In the genomic region with DNA sequence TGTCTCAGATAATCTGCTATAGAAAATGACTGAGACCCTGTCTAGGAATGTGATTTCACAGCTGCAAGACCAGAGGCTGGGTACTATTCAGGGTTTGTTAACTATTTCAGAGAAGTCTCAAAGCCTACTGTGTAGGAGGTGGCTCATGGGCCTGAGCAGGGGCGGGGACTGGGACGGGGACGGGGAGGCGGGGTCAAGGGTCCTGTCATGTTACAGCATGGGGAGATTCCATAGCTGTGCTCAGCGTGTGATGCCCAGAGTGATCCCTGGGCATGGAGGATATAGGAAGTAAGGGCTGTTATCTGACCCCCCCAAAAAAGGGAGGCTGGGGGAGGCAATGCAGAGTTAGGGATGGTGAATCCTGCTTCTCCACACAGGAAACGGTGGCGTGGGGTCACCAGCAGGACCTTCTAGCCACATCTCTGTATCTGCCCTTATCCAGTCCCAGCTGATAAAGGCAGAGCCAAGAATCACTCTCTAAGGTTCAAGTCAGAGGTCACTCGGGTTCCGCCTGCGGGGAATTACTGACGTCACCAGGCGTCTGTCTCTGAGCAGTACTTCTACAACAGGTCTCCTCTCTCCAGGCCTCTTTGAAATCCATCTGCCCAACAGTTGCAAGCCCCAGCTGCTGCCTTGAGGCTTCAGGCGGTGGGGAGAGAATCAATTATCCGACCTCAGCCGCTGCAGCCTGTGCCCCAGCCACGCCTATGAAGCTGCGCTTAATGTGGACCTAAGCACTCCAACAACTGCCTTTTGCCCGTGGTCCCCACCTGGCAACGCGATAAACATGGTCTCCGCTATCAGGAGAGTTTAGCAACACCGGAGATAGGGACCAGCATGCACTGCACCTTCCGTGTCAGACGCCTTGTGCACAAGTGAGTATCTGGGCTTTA, we compare ENCODE assay signal across 8 mouse cellular contexts. TPM values are rescaled to one million over a fixed set of nuclear protein-coding genes. Genes with fewer than 3 reads are reported as not detected.
A peak's percentile ranks its signal among the peaks of the same experiment; 100 is the strongest.
DNase-seq lines count a peak whose midpoint lies in the region; ATAC-seq and TF ChIP-seq lines count a peak whose summit lies in the region.

No protein-coding gene starts in this region.

- no peak for ATAC-seq in forebrain, embryonic 15.5 days (replicated peaks)
- ATAC-seq in embryonic facial prominence, embryonic 13.5 days (ENCODE audit: insufficient number of reproducible peaks, insufficient read depth, low FRiP score, low TSS enrichment, low read depth), result no peak
- peak; percentile 36; the same call in 1 of the 2 replicates for ATAC-seq in kidney, embryonic 14.5 days (ENCODE audit: low FRiP score, low TSS enrichment)

- WGBS in forebrain, embryonic 10.5 days, result 34% methylated on average over 24 of the region's 24 CpGs
- WGBS in forebrain, embryonic 15.5 days, result 45% methylated on average over 24 of the region's 24 CpGs
- WGBS in embryonic facial prominence, embryonic 13.5 days, result 14% methylated on average over 24 of the region's 24 CpGs
- WGBS in kidney, embryonic 14.5 days, result 22% methylated on average over 24 of the region's 24 CpGs

- no peaks in the 10 kb centered on the region for H3K9me3 ChIP-seq in forebrain, embryonic 10.5 days
- H3K9me3 ChIP-seq in forebrain, embryonic 15.5 days, result no peaks in the 10 kb centered on the region
- no peaks in the 10 kb centered on the region for H3K9me3 ChIP-seq in embryonic facial prominence, embryonic 13.5 days
- no peaks in the 10 kb centered on the region for H3K9me3 ChIP-seq in kidney, embryonic 14.5 days (ENCODE audit: control insufficient read depth, low read length)

- TF ChIP-seq CTCF in layer of hippocampus, adult 2 months (conservative IDR thresholded peaks at IDR 0.05), result no peak

- H3K27me3 ChIP-seq in forebrain, embryonic 10.5 days (ENCODE audit: poor library complexity, severe bottlenecking), result no peaks in the 10 kb centered on the region
- no peaks in the 10 kb centered on the region for H3K27me3 ChIP-seq in forebrain, embryonic 15.5 days
- no peaks in the 10 kb centered on the region for H3K27me3 ChIP-seq in embryonic facial prominence, embryonic 13.5 days
- no peaks in the 10 kb centered on the region for H3K27me3 ChIP-seq in kidney, embryonic 14.5 days (ENCODE audit: control insufficient read depth, insufficient read depth, low read length)

- H3K4me1 ChIP-seq in forebrain, embryonic 10.5 days, result peaks cover 47% of the 10 kb centered on the region
- peaks cover 22% of the 10 kb centered on the region for H3K4me1 ChIP-seq in forebrain, embryonic 15.5 days
- H3K4me1 ChIP-seq in embryonic facial prominence, embryonic 13.5 days, result peaks cover 39% of the 10 kb centered on the region
- peaks cover 34% of the 10 kb centered on the region for H3K4me1 ChIP-seq in kidney, embryonic 14.5 days (ENCODE audit: control insufficient read depth, insufficient read depth, low read length)

- no peaks in the 10 kb centered on the region for H3K36me3 ChIP-seq in forebrain, embryonic 10.5 days (replicated peaks)
- H3K36me3 ChIP-seq in forebrain, embryonic 15.5 days, result no peaks in the 10 kb centered on the region
- H3K36me3 ChIP-seq in embryonic facial prominence, embryonic 13.5 days, result no peaks in the 10 kb centered on the region
- H3K36me3 ChIP-seq in kidney, embryonic 14.5 days (ENCODE audit: control insufficient read depth, insufficient read depth, low read length), result no peaks in the 10 kb centered on the region

- peak; percentile 56 for DNase-seq in forebrain, embryonic 10.5 days (ENCODE audit: extremely low spot score, low spot score)
- DNase-seq in lung, postnatal 10 days, result peak; percentile 25
- no peak for DNase-seq in layer of hippocampus, adult 2 months (ENCODE audit: low spot score in 2 of 2)
- DNase-seq in natural killer cell, adult 2 months (ENCODE audit: low spot score in 2 of 2), result no peak
- DNase-seq in testis, postnatal 14 days (ENCODE audit: low spot score), result no peak

- H3K4me2 ChIP-seq in forebrain, embryonic 15.5 days (replicated peaks), result no peak overlapping the region
- H3K4me2 ChIP-seq in embryonic facial prominence, embryonic 13.5 days, result peak overlapping the region; percentile 39
- H3K4me2 ChIP-seq in kidney, embryonic 14.5 days (replicated peaks; ENCODE audit: low read depth, low read length), result no peak overlapping the region; the same call in 1 of the 2 replicates

- no peak overlapping the region for H3K9ac ChIP-seq in forebrain, embryonic 15.5 days (replicated peaks)
- no peak overlapping the region for H3K9ac ChIP-seq in embryonic facial prominence, embryonic 13.5 days
- no peak overlapping the region for H3K9ac ChIP-seq in kidney, embryonic 14.5 days (ENCODE audit: low read depth, low read length)

- H3K4me3 ChIP-seq in forebrain, embryonic 10.5 days, result peak overlapping the region; percentile 4
- no peak overlapping the region for H3K4me3 ChIP-seq in forebrain, embryonic 15.5 days
- no peak overlapping the region for H3K4me3 ChIP-seq in embryonic facial prominence, embryonic 13.5 days
- no peak overlapping the region for H3K4me3 ChIP-seq in kidney, embryonic 14.5 days (ENCODE audit: low read length)
- no peak overlapping the region for H3K4me3 ChIP-seq in layer of hippocampus, adult 2 months

- peak overlapping the region; percentile 13 for H3K27ac ChIP-seq in forebrain, embryonic 10.5 days
- H3K27ac ChIP-seq in forebrain, embryonic 15.5 days (replicated peaks), result no peak overlapping the region
- peak overlapping the region; percentile 7; the same call in 1 of the 2 replicates for H3K27ac ChIP-seq in embryonic facial prominence, embryonic 13.5 days
- H3K27ac ChIP-seq in kidney, embryonic 14.5 days (ENCODE audit: low read depth, low read length), result no peak overlapping the region
- H3K27ac ChIP-seq in layer of hippocampus, adult 2 months, result no peak overlapping the region

RNA-seq across cellular contexts. Expression of a gene that starts 33.9 kb away (rescaled TPM):
- polyA plus RNA-seq in forebrain, embryonic 10.5 days (2016; fragmentation: Nextera tagmentation; extraction: Ambion mirVana), result 10.6 and 12.2 TPM in 2 replicates
- polyA plus RNA-seq in forebrain, embryonic 15.5 days (2015; fragmentation: Nextera tagmentation; extraction: Ambion mirVana), result 3.8 and 4.2 TPM in 2 replicates
- 17.7 and 20.8 TPM in 2 replicates for polyA plus RNA-seq in embryonic facial prominence, embryonic 13.5 days (2015; fragmentation: Nextera tagmentation; extraction: Ambion mirVana)
- 8.9 and 13.5 TPM in 2 replicates for polyA plus RNA-seq in kidney, embryonic 14.5 days (2014; fragmentation: Nextera tagmentation; extraction: Ambion mirVana)
- 1 to 10 TPM; 8.8 to 9.3 TPM for total RNA-seq in layer of hippocampus, adult 2 months (2021)

Comparison
In these comparisons a context has a peak if more than half of its experiments do, and no peak if none do; other contexts are left out.
1. H3K27ac ChIP-seq: peak in forebrain, embryonic 10.5 days (single experiment) and embryonic facial prominence, embryonic 13.5 days (single experiment); none in forebrain, embryonic 15.5 days (single experiment), kidney, embryonic 14.5 days (single experiment) and layer of hippocampus, adult 2 months (single experiment).
2. DNase-seq: peak in forebrain, embryonic 10.5 days (single experiment) and lung, postnatal 10 days (single experiment); none in layer of hippocampus, adult 2 months (0 of 2), natural killer cell, adult 2 months (0 of 2) and testis, postnatal 14 days (single experiment).